Mouse (Mus musculus) gastrocnemius, postnatal 36 days (tissue): ENCODE data around the gene Mapkapk5. TPM values are rescaled to one million over a fixed set of nuclear protein-coding genes. Genes with fewer than 3 reads are reported as not detected.
"Not testable (repeated sequence)": the region's sequence is repeated elsewhere in the genome, so short reads cannot be mapped to it uniquely, and the experiment has no call there.

Experiments
- DNase-seq, 2 experiments: peaks; one replicate each; pipeline ENCODE4 v3.0.0; 2022
- intact Hi-C: fragments of 180-260 bp; cut with DNase I; formaldehyde crosslinking; loops from one replicate; pipeline ENCODE4 v1.15.1; 2025
- total RNA-seq, 2 experiments: library from RNA; stranded (reverse); gene quantifications; 2 replicates each; pipeline ENCODE4 v1.2.3; 2021

The Mapkapk5 gene
- total RNA-seq, 2 experiments from 2014 or later = 79.5 to 81.0 TPM

- intact Hi-C loops = loop anchor here (2.0 kb wide), 1 partner anchor 31 kb away; no protein-coding TSS in a partner anchor
- no peak for DNase-seq
These were observed 20.5 kb upstream of the Mapkapk5 start for GRCm38 (mm10) chr5:121566035-121566681.

DNA sequence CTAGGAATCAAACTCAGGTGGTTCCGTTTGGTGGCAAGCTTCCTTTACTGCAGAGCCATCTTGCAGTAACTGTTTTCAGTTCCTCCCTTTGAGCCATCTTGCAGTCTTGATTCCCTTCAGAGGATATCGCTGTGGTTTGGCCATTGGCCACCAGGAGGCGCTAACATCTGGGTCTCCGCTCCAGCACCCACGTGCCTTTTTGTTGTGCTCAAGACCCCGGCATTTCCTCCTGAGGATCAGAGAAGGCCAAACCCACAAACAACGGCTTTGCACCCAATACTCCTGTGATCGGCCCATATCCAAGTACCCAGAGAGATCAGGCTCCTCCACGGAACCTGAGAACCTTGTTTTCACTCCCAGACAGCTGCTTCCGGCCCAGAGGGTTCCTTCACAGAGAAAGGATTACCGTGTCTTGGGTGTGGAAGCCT, 18.8 kb upstream of the Mapkapk5 start:
- DNase-seq = peak; percentile 82 to 91
- intact Hi-C loops = no loop called here

GRCm38 (mm10) chr5:121562436-121562835, 16.7 kb upstream of the Mapkapk5 start:
- intact Hi-C loops = loop anchor here (2.0 kb wide), 1 partner anchor 40 kb away; no protein-coding TSS in a partner anchor
- DNase-seq = no peak

GRCm38 (mm10) chr5:121549196-121549595, 3.5 kb upstream of the Mapkapk5 start:
- intact Hi-C loops = no loop called here
- peak in 1 of 2 experiments; percentile 38 for DNase-seq

DNA sequence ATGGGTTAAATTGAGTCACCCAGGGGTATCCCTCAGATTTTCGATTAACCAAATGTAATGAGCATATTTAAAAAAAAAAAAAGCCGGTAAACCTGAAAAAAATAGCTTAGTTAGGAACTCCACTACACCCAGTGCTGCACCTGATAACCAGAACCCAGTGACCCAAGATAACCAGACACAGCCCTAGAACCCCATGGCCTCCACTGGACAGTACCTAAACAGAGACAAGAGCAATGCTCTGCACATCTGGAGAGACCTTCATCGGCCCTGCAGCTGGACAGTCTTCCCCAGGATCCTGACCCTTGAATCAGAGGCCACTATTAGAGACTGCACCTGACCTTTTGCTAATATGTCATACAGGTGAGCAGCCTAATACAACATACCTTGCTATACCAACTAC, 1.4 kb upstream of the Mapkapk5 start:
- no peak for DNase-seq
- intact Hi-C loops = loop anchor here (2.0 kb wide), 1 partner anchor 58 kb away; no protein-coding TSS in a partner anchor

- no peak for DNase-seq
- intact Hi-C loops = loop anchor here (2.0 kb wide), 1 partner anchor 58 kb away; no protein-coding TSS in a partner anchor
These were observed 808 bp upstream of the Mapkapk5 start for GRCm38 (mm10) chr5:121546530-121546895.

DNA sequence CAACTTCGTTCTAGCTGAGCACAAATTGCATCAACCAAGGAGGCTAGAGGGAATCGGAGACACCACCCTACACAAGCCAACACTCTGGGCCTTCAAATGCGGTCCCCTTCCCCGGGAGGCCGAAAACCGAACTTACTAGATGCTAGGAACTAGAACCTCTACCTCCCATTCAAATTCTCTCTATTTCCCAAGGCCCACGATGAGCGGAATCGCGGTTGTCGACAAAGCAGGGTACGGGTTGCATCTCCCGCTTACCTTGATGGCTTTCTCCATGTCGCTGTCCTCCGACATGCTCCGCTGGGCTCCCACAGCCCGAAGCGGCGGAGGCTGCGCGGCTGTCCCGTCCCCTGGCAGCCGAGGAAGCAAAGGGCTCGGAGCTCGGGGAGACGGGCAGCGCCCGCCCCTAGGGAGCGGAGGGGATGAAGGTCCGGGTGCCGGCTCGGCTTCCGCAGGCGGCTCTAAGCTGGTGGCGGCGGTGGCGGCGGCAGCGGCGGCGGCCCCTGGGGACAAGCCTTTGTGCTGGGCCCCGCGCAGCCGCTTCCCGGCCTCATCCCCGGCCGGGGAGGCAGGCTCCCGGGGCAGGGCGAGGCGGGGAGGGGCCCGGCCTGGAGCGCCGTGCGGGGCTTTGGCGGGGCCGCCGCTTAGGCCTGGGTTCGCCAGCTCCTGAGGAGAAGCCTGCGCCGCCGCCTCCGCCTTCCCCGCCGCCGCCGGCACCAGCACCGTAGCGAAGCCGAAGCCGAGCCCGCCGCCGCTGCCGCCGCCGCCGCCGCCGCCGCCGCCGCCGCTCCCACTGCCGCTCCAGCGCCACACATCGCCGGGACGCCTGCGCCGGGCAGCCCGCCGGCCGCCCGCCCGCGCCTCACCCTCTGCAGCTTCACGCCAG, 554 bp downstream of the Mapkapk5 start, which contains the start of the genes Adam1a and Gm42878:
Gene Adam1a, minus strand, starts transcription at position 573 of the 883 bp plus-strand sequence.
Gene Gm42878, minus strand, starts transcription at position 573 of the 883 bp plus-strand sequence.
- peak in 1 of 2 experiments; percentile 39 for DNase-seq
- intact Hi-C loops = no loop called here

- no peak for DNase-seq
- intact Hi-C loops = no loop called here
These were observed 2.3 kb downstream of the Mapkapk5 start for GRCm38 (mm10) chr5:121543370-121543769.

- no peak for DNase-seq
- intact Hi-C loops = no loop called here
These were observed 4.5 kb downstream of the Mapkapk5 start for GRCm38 (mm10) chr5:121541235-121541634.

- no peak for DNase-seq
- intact Hi-C loops = no loop called here
These were observed 5.6 kb downstream of the Mapkapk5 start for GRCm38 (mm10) chr5:121540066-121540465.

- no peak for DNase-seq
- intact Hi-C loops = no loop called here
These were observed 8.1 kb downstream of the Mapkapk5 start for GRCm38 (mm10) chr5:121537588-121537987.

DNA sequence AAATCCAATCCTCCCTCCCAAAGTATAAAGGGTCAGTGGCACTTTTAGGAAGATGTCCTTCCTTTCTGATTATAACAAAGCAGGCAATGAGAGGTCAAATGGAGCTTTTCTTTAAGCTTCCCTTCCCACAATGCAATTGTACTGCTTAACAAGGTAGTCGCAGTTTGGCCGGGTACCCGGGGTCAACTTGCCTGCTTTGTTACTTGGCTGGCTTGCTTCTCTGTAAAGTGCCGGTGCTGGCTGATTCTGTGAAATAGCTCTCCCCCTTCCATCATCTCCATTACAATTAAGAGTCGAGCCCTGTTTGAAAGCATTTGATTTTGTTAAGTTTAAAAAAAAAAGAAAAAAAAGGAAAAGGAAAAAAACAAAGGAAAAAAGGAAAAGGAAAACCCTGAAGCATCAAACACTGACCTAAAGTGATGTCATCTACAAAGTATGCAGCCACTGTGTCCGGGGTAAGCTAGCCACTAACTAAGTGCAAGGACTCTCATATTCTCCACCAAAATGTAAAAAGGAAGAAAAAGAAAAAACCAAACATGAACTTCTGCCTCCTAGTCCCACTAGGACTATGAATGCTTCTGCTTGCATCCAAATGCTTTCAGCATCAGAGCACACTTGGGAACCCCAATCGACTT, 8.7 kb downstream of the Mapkapk5 start:
- no peak for DNase-seq
- intact Hi-C loops = no loop called here

- DNase-seq = no peak
- intact Hi-C loops = no loop called here
These were observed 10.6 kb downstream of the Mapkapk5 start for GRCm38 (mm10) chr5:121535116-121535515.

DNA sequence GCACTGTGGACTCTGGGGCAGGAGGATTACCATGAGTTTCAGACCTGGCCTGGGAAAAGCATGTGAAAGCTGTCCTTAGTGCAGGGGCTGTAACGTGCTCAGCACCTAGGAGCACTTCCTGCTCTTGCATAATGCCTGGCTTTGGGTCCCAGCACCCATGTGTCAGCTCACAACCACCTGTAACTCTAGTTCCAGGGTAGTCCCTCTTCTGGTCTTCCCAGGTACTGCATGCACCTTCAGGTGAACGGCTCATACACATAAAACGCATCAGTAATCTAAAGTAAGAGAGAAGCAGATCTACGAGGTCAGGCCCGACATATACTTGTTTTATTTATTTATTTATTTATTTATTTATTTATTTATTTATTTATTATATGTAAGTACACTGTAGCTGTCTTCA, 11.2 kb downstream of the Mapkapk5 start:
- intact Hi-C loops = no loop called here
- DNase-seq = no peak

DNA sequence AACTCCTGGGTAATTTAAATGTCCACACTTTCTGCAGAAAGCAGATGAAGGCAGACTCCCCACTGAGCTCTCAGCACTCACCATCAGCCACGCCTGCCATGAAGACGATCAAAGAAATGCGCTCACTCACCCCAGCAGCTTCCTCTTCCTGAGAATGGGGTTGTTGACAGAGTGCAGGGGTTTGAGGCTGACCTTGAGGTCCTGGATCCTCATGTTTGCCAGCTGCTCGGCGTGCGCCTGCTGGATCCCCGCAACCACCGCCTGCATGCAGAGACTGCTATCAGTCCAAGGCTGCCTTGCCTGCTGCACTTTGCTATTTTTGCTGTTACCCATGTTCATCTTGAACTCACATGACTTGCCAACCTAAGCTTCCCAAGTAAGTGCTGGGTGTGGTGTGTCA, 18.7 kb downstream of the Mapkapk5 start:
- DNase-seq = no peak
- intact Hi-C loops = no loop called here

GRCm38 (mm10) chr5:121526526-121526925, 19.2 kb downstream of the Mapkapk5 start:
- no peak for DNase-seq
- intact Hi-C loops = no loop called here

GRCm38 (mm10) chr5:121525774-121526450, 19.8 kb downstream of the Mapkapk5 start:
- no peak for DNase-seq
- intact Hi-C loops = no loop called here

DNA sequence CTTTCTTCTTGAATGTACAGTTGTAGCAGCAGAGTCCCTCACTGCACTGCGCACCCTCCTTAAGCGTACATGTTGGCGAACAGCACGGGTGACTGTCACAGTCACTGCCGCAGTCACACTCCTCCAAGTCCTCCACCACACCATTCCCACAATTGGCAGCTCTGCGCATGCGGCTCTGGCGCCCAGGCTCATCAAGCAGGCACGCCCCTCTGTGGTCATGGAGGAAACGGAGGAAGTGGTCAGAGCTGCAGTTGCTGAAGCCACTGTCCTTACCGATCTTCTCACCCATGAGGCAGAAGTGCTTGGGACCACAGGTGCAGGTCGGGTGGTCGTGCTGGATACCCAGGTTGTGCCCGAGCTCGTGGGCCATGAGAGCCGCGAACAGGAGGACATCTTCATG, 25.9 kb downstream of the Mapkapk5 start:
- DNase-seq, intact Hi-C loops: not testable (repeated sequence)

DNA sequence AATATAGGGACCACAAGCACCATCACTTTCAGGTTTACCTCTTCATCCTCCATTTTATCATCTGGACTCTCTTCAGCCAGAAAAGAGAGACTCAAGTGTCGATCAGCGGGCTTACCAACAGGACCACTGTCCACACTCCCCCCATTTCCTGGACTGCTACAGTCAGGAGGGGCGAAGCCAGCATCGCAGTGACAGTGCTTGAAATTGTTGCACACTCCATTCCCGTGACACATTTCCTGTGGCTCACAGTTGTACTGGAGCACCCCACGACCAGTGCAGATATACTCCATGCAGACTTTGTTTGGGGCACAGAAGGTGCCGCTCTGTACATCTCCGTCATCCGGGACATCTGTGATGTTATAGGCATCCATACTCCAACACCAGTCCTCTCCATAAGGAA, 26.7 kb downstream of the Mapkapk5 start:
- intact Hi-C loops = no loop called here
- no peak for DNase-seq

DNA sequence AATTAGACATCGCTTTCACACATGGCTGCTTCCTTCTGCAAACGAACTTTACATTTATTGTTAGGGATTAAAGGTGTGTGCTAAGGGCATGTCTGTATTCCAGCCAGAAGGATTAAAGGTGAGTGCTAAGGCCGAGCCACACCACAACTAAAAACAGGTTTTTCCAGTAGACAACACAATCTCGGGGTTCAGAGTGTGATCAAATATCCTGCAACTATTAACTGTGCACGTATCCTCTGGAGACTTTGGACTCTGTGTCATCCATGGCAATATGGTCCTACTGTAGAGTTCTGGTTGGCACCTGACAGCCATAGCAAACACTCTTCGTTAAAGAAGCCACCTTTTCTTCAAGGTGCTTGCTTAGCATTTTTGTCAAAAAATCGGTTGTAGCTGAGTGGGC, 35.7 kb downstream of the Mapkapk5 start:
- intact Hi-C loops = no loop called here
- no peak for DNase-seq
